Mouse (Mus musculus) megakaryocyte-erythroid progenitor cell, adult 5-6 weeks (primary cell): Measurements from ENCODE around the gene Scaper. TPM values are rescaled to one million over a fixed set of nuclear protein-coding genes. Genes with fewer than 3 reads are reported as not detected.

Source experiments
- ATAC-seq: replicated peaks from 2 replicates; pipeline ENCODE4 v1.8.0; 2016; ENCODE audit warnings: mild to moderate bottlenecking, inconsistent platforms; ENCODE audit not compliant: severe bottlenecking, poor library complexity, low FRiP score, low TSS enrichment
- total RNA-seq, 2 experiments: library from RNA; stranded (forward) in 1 of 2; stranded (reverse) in 1 of 2; fragments of 200-1000, 215-1000 nt in 1 of 2; fragments of >200 nt in 1 of 2; fragmentation: Nextera tagmentation in 1 of 2; gene quantifications; 2 replicates each; pipeline ENCODE4 v1.2.3; 2014 to 2017

The Scaper gene
- total RNA-seq (2014; fragmentation: Nextera tagmentation) (5.7 and 14.5 TPM in 2 replicates), total RNA-seq (2017) (10.0 and 10.3 TPM in 2 replicates)

DNA sequence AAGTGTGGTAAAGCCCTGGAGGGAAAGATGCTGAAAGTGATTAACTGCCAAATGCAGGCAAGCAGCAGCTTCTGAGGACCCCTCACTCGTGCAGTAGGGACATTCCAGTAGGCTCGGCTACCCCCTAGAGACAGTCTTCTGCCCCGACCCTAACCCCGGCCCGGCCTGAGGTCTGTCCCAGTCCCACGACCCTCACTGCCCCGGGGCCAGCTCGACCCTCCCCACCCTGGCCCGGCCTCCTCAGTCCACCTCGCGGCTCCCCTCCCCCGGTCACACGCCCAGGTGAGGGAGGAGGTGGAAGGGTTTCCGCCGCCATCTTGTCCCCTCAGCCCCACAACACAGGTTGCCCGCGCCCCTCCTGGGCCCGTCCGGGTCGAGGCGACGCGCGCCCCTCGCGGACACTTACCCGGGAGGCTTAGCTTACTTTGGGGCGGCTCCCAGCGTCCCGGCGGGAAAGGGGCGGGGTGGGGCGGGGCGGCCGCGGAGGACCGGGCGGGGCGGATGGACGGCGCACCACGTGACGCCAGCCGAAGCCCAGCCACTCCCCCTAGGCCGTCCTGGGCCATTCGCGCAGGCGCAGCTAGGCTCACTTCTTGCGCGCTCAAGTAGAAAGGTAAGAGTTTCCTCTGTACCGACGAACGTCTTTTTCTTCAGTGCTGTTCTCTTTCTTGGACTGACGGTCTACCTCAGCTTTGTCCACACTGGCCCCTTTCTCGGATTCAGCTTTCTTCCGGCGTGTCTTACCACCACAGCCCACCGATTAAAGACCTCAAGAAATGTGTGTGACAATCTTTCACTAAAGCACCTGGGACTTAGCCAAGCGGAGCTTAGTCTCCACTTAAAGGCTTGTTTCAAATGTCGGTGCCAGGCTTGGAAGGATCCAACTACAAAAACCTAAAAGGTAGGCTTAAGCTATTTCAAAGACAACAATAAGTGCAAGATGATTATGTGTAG lies at the start of gene Scaper:
Gene Scaper (minus strand): TSS at position 456 of the 954 bp plus-strand sequence.
- peak; percentile 89 for ATAC-seq

GRCm38 (mm10) chr9:55946819-55947218 lies 8.9 kb upstream of the Scaper start:
- peak; percentile 78 for ATAC-seq

DNA sequence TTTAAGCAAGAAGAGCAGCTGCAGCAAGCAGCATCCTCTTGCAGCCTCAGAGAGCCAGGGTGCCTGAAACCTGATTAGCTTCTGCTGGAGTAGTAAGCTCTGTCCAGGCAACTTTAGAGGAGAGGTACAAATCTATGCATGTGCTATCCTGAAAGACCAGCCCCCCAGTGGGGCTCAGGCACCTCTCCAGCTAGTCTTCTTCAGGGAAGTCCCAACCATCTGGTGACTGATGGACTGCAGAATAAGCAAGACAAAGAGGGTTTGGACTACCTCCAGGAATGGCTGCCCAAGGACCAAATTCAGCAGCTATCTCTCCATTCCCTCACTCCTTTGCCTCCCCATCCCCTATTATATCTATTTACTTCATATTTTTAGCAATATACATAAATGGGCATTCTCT lies 3.4 kb upstream of the Scaper start:
- ATAC-seq: no peak

GRCm38 (mm10) chr9:55938618-55938985 lies 683 bp upstream of the Scaper start:
- ATAC-seq: peak; percentile 28; the same call in 1 of the 2 replicates

DNA sequence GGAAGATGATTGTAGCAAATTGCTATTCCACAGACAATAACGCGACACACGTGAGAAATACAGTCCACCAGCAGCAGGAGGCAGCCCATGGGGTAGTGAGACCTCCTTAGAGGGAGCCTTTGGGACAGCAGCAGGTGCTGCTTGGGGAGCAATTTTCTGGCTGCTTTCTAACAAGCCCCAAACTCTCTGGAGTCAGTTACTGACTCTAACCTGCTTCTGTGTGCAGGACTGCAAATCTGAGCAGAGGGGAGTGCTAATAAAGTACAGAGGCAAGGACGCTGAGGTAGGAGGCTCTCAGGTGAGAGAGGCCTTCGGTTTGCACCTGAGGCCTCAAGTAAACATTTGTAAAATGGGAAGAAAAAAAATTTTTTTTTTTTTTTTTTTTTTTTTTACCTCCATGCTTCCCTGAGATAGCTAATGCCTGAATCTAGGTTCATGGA lies 675 bp downstream of the Scaper start:
- ATAC-seq: no peak

- ATAC-seq: no peak
These were observed 5.4 kb downstream of the Scaper start for GRCm38 (mm10) chr9:55932482-55932881.

- 0 out of 2 replicates have a peak, but pooled peaks have one; percentile 47 for ATAC-seq
These were observed 19.3 kb downstream of the Scaper start for GRCm38 (mm10) chr9:55918579-55918978.

GRCm38 (mm10) chr9:55916751-55917150 lies 21.2 kb downstream of the Scaper start:
- ATAC-seq: no peak

GRCm38 (mm10) chr9:55911481-55911880 lies 26.4 kb downstream of the Scaper start:
- no peak for ATAC-seq

GRCm38 (mm10) chr9:55902964-55903363 lies 35.0 kb downstream of the Scaper start:
- no peak for ATAC-seq

DNA sequence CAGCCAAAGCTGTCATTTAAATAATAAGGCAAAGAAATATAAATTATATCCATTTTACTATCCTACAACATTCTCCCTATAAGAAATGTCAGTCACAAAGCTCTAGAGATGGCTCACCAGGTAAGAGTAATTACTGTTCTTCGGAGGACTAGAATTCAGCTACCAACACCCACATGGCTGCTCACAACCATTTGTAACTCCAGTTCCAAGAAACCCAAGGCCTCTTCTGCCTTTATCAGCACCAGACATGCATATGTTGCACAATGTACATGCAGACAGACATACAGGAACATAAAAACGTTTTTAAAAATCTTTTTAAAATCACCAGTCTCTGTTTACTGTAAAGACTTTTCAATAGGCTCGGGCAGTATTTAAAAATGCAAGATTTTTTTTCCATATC lies 36.3 kb downstream of the Scaper start:
- no peak for ATAC-seq

DNA sequence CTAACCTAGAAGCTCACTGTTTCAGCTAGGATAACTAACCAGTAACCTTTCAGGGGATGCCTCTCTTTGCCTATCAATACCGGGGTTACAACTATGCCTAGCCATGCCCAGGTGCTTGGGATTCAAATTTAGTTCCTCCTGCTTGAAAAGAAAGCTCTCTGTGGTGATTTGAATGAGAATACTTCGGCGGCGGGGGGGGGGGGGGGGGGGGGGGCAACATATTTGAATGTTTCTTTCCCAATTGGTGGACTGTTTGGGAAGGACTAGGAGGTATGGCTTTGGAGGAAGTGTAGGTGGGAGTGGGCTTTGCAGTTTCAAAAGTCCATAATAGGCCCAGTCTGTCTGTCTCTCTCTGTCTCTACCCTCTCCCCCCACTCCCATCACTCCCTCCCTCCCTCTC lies 37.4 kb downstream of the Scaper start:
- ATAC-seq: no peak

DNA sequence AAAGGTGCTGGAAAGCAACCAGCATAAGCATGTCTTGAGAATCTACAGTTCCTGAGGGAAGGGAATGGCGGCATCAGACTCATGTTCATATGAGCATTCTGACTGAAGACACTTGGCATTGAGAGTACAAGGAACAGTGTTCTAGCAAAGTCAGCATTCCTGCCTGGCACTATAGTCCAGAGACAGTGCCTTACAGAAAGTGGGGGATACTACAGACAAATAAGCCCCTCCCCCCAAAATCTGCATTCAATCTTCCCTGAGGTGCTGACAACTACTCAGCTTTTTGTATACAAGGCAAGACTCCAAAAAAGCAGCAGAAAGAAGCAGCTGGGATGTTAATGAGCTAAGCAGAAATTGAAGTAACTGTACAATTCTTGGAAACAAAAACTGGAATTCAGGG lies 59.9 kb downstream of the Scaper start:
- no peak for ATAC-seq

DNA sequence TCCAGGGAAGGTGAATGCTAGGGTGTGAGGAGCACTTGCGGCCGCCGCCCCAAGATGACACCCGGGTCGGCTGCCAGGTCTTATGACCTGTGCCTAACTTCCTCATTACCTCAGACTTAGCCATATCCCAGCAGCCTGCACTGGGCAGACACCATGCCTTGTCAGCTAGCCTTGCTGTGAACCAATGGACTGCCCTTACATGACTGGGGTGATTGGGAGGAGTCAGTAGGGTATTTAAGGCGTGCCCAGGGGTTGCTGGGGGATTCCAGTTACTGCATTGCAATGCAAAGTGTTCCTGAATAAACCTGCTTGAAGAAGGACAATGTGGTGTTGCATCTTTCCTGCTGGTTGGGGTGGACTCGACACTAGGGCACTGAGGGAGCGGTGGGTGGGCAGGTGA lies 148.5 kb downstream of the Scaper start:
- no peak for ATAC-seq

GRCm38 (mm10) chr9:55712016-55712415 lies 225.9 kb downstream of the Scaper start:
- no peak for ATAC-seq

DNA sequence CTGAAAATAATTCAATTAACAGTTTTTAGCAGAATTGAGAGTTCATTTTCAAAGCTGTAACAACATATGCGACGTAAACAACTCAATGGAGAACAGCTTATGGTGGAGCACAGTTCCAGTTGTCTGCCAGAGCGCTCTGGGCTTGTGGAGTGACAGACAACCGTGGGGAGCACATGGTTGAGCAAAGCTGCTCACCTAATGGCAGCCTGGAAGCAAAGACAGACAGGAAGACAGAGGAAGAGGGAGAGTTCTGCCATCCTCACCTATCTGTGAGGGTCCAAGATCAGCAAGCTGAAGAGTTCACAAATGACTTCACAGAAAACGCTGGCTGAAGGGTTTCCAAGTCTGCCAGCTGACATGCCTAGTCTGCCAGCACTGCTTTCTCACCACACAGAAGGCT lies 227.4 kb downstream of the Scaper start:
- no peak for ATAC-seq

GRCm38 (mm10) chr9:55706603-55707002 lies 231.3 kb downstream of the Scaper start:
- ATAC-seq: no peak

- ATAC-seq: no peak
These were observed 242.6 kb downstream of the Scaper start for GRCm38 (mm10) chr9:55695307-55695706.

- ATAC-seq: no peak
These were observed 260.8 kb downstream of the Scaper start for GRCm38 (mm10) chr9:55677099-55677498.

DNA sequence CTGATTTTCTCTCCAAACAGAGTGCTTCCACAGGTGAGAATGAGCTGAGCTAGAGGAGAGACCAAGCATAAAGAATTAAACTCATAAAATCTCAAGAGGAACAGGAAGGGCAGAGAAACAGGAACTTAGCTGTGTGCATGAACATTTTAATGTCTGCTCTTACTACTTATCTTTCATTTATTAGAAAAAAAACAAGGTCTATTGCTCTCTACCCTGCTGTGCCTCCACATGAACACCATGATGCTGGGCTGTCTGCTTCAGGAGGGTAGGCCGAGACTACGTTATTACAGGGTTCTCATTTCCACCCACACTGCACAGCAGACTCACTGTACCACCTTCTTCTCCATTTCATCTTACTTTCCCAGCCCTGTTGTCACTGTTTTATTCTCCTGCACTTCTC lies 291.5 kb downstream of the Scaper start:
- ATAC-seq: no peak

GRCm38 (mm10) chr9:55626990-55627389 lies 310.9 kb downstream of the Scaper start:
- ATAC-seq: no peak
